Mouse (Mus musculus) midbrain, embryonic 14.5 days (tissue): ENCODE measurements at regions not wholly inside any gene's neighbourhood (a gene's known extent, or its start where the extent isn't known, plus 50 kb on each side); places are given as distances from the start of the nearest gene placed in this dataset.

Source experiments
- ATAC-seq: fragments of 200-750 bp; cut with Nextera tagmentation; 2 replicates; pipeline ENCODE4 v1.8.0; 2017; ENCODE audit warnings: moderate number of reproducible peaks, moderate library complexity; ENCODE audit not compliant: low FRiP score, low TSS enrichment
- DNase-seq: peaks from one replicate; pipeline ENCODE4 v3.0.0-alpha.2; 2015
- H3K27ac ChIP-seq: fragments of 300-500 bp; sonication (generic); replicated peaks from 2 replicates; pipeline ENCODE4 v1.5.1; 2014; ENCODE audit warnings: mild to moderate bottlenecking, low read depth, low read length, moderate library complexity
- H3K27me3 ChIP-seq: fragments of 300-500 bp; sonication (generic); 2 replicates; pipeline ENCODE4 v1.6.1; 2014; ENCODE audit warnings: low read length, control low read depth, mixed read lengths; ENCODE audit not compliant: control insufficient read depth, insufficient read depth
- H3K36me3 ChIP-seq: fragments of 300-500 bp; sonication (generic); 2 replicates; pipeline ENCODE4 v1.6.1; 2014; ENCODE audit warnings: low read length, control low read depth; ENCODE audit not compliant: control insufficient read depth, insufficient read depth
- H3K4me1 ChIP-seq: fragments of 300-500 bp; sonication (generic); 2 replicates; pipeline ENCODE4 v1.6.1; 2014; ENCODE audit warnings: mild to moderate bottlenecking, antibody characterized with exemption, low read length, control low read depth; ENCODE audit not compliant: control insufficient read depth, insufficient read depth
- H3K4me2 ChIP-seq: fragments of 300-500 bp; sonication (generic); 2 replicates; pipeline ENCODE4 v1.6.1; 2014; ENCODE audit warnings: mild to moderate bottlenecking, low read length, moderate library complexity
- H3K4me3 ChIP-seq: fragments of 300-500 bp; sonication (generic); replicated peaks from 2 replicates; pipeline ENCODE4 v1.5.1; 2014; ENCODE audit warnings: low read depth, low read length
- H3K9ac ChIP-seq: fragments of 300-500 bp; sonication (generic); replicated peaks from 2 replicates; pipeline ENCODE4 v1.6.1; 2014; ENCODE audit warnings: mild to moderate bottlenecking, low read length, moderate library complexity
- H3K9me3 ChIP-seq: fragments of 300-500 bp; sonication (generic); 2 replicates; pipeline ENCODE4 v1.6.1; 2016; ENCODE audit warnings: low read length, control low read depth, mixed read lengths; ENCODE audit not compliant: control insufficient read depth
- WGBS: fragments of 180-500 bp; shearing (Covaris S2); extraction: QIAGEN DNeasy Blood & Tissue Kit; methylation state at CpG from one replicate; pipeline ENCODE4 v1.1.7; 2014; 5-methylcytosine and 5-hydroxymethylcytosine counted together

DNA sequence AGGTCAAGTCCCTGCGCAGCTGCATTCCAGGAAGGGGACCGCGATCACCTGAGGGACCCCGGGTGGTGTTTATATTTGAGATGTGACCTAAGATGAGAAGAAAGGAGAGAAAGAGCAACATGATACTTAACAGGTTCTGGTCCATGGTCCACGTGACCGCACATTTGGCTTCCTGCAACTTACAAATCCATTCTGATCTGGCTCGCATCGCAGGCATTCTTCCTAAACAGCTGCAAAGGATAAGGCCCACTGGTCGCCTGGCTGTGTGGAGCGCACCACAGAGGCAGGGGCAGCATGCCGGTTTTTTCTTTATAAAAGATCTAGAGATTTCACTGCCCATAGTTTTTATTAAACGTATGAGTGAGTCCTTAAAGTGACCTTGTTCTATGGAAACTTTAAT, 261.6 kb downstream of the Mtx2 start:
- no peak overlapping the region for H3K27ac ChIP-seq
- DNase-seq: no peak
- 76% methylated on average over 12 of the region's 12 CpGs for WGBS

DNA sequence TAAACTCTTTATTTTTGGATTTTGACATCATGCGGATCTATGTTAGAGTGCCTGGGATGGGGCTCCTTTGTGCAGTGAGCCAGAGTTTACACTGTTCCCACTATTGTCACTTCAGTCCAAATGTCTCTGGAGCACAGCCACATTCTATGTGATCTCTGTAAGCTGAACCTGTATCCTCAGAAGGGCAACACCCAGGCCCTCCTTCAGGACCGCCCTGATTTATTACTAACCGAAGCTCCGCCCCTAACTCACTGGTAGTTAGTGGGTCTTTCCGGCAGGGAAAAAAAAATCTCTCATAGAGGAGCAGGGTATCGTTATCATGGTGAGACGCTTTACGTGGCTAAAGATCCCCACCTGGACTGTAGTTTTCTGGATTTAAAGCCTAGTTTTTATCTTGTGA, 263.6 kb downstream of the Mtx2 start:
- WGBS: 85% methylated on average over 8 of the region's 8 CpGs
- H3K4me2 ChIP-seq: no peak overlapping the region
- no peak for DNase-seq
- H3K9ac ChIP-seq: no peak overlapping the region
- no peak overlapping the region for H3K27ac ChIP-seq
- no peaks in the 10 kb centered on the region for H3K27me3 ChIP-seq
- H3K36me3 ChIP-seq: no peaks in the 10 kb centered on the region
- ATAC-seq: no peak
- H3K9me3 ChIP-seq: no peaks in the 10 kb centered on the region
- H3K4me3 ChIP-seq: no peak overlapping the region
- no peaks in the 10 kb centered on the region for H3K4me1 ChIP-seq

More for the DNA sequence above, 261.6 kb downstream of the Mtx2 start:
- Histone ChIP-seq H3K27me3 (no peaks in the 10 kb centered on the region), H3K4me2 (no peak overlapping the region), H3K9ac (0 out of 2 replicates have a peak overlapping the region, but pooled peaks have one; percentile 14), H3K4me3 (no peak overlapping the region), H3K9me3 (no peaks in the 10 kb centered on the region), H3K36me3 (no peaks in the 10 kb centered on the region), H3K4me1 (no peaks in the 10 kb centered on the region)
- ATAC-seq: no peak

DNA sequence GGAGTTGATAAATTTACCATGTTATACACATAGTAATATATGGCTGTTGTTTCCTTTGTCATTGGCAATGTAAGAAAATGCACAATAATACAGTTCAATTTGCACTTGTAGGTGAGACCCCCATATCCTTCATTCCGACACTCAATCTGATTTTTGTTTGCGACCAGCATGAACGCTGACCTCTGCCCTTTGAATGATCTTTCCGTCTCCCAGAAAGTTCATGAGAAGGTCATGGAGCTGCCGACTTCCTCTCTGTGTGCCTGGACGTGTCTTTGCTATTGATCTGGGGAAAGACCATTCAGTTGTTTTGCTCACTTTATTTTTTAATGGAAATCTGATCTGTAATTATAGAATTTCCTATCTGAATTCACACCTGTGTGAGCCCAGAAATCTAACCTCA, 264.0 kb downstream of the Mtx2 start:
- DNase-seq (no peak), ATAC-seq (no peak)
- Histone ChIP-seq H3K27me3 (no peaks in the 10 kb centered on the region), H3K36me3 (no peaks in the 10 kb centered on the region), H3K27ac (no peak overlapping the region), H3K4me1 (no peaks in the 10 kb centered on the region), H3K9ac (no peak overlapping the region), H3K4me3 (no peak overlapping the region), H3K4me2 (no peak overlapping the region), H3K9me3 (no peaks in the 10 kb centered on the region)
- 55% methylated on average over 6 of the region's 6 CpGs for WGBS

DNA sequence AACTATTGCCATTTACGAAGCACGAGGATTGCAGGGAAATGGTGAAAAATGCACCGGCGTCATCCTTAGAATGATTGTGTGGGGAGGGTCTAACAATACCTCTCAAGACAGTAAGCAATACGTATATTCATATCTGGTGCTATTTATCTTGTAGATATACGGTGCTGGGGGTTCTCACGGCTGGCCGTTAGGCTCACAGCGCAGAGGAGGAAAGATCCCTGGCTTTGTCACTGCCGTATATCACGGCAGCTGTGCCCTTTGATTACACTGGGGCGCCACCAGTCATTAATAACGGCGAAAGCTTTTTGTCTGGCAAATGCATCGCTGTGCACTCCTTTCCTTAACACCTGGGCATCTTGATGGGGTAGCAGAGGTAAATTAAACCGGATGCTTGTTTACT, 264.8 kb downstream of the Mtx2 start:
- Histone ChIP-seq H3K4me2 (no peak overlapping the region), H3K9ac (no peak overlapping the region), H3K4me3 (no peak overlapping the region), H3K27me3 (no peaks in the 10 kb centered on the region), H3K4me1 (no peaks in the 10 kb centered on the region), H3K36me3 (no peaks in the 10 kb centered on the region), H3K9me3 (no peaks in the 10 kb centered on the region), H3K27ac (no peak overlapping the region)
- WGBS: 82% methylated on average over 16 of the region's 16 CpGs
- ATAC-seq: no peak
- DNase-seq: no peak

DNA sequence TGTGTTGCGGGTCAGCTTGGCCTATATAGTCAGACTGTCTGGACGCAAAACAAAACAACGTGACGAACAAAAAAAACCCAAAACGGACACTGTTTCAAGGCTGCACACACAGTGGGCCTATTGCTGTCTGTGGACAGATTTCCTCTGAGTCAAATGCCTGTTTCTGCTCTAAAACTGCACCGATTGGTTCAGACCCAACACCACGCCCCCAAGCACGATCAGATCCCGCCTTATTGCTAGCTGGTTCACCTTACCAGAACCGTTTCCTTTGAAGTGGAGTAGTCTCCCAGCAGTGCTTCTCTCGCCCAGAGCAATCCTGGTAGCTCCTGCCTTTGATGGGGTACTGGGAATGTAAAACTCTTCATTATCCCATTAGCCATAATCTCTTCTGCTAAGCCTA, 275.9 kb downstream of the Mtx2 start:
- WGBS: 62% methylated on average over 11 of the region's 11 CpGs
- Histone ChIP-seq H3K27ac (no peak overlapping the region), H3K36me3 (no peaks in the 10 kb centered on the region), H3K4me1 (no peaks in the 10 kb centered on the region), H3K4me3 (no peak overlapping the region), H3K4me2 (no peak overlapping the region), H3K9ac (no peak overlapping the region), H3K27me3 (no peaks in the 10 kb centered on the region), H3K9me3 (no peaks in the 10 kb centered on the region)
- ATAC-seq (no peak), DNase-seq (peak; percentile 41)

DNA sequence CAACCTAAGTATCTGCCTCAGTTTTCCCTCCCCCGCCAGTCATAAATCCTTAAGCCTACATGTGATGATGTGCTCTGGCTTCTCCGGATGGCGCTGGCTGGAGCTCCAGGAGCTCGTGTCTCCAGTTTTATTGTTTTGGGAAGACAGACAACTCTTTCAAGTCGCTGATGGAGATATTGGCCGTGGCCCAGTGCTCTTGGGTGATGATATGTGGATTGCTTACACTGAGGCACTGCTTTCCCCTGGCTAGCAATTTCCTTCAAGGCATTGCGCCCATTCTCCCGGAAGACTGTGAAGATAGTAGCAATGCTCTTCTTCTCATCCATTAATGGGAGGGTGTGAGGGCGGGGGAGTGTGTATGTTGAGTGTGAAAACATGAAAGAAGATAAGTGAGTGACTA, 287.1 kb downstream of the Mtx2 start:
- DNase-seq (no peak), ATAC-seq (no peak)
- H3K27me3 ChIP-seq: no peaks in the 10 kb centered on the region
- no peaks in the 10 kb centered on the region for H3K4me1 ChIP-seq
- 87% methylated on average over 9 of the region's 9 CpGs for WGBS
- no peaks in the 10 kb centered on the region for H3K9me3 ChIP-seq
- H3K4me2 ChIP-seq: no peak overlapping the region
- no peak overlapping the region for H3K4me3 ChIP-seq
- no peak overlapping the region for H3K27ac ChIP-seq
- H3K36me3 ChIP-seq: no peaks in the 10 kb centered on the region
- no peak overlapping the region for H3K9ac ChIP-seq

GRCm38 (mm10) chr2:75114375-75114774, 288.8 kb downstream of the Mtx2 start:
- H3K4me2 ChIP-seq: no peak overlapping the region
- 63% methylated on average over 6 of the region's 6 CpGs for WGBS
- no peak overlapping the region for H3K9ac ChIP-seq
- no peaks in the 10 kb centered on the region for H3K27me3 ChIP-seq
- H3K9me3 ChIP-seq: no peaks in the 10 kb centered on the region
- H3K4me1 ChIP-seq: no peaks in the 10 kb centered on the region
- ATAC-seq: no peak
- no peak for DNase-seq
- H3K4me3 ChIP-seq: no peak overlapping the region
- no peaks in the 10 kb centered on the region for H3K36me3 ChIP-seq
- no peak overlapping the region for H3K27ac ChIP-seq

GRCm38 (mm10) chr2:75118348-75118926, 292.8 kb downstream of the Mtx2 start:
- Histone ChIP-seq H3K9ac (no peak overlapping the region), H3K4me2 (no peak overlapping the region), H3K4me3 (no peak overlapping the region), H3K9me3 (no peaks in the 10 kb centered on the region), H3K27ac (no peak overlapping the region), H3K36me3 (no peaks in the 10 kb centered on the region), H3K4me1 (no peaks in the 10 kb centered on the region), H3K27me3 (no peaks in the 10 kb centered on the region)
- ATAC-seq (no peak), DNase-seq (no peak)
- 87% methylated on average over 8 of the region's 8 CpGs for WGBS

DNA sequence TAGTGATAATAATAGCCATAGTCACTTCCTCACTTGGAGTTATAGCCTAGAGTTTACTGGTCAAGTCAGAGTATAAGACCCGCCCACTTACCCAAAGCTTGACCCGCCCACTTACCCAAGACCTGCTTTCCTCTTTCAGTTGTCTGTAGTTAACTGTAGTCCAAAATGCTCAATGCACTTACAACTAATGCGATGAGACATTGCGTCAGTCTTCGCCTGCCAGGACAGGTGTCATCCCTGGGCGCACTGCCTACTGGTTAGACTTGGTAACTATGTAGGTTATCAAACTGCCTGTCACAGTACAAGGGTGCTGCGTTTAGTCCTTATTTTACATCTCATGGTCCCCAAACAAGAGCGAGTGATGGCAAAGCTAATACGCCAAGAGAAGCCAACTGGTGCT, 294.0 kb downstream of the Mtx2 start:
- H3K27me3 ChIP-seq: no peaks in the 10 kb centered on the region
- no peak overlapping the region for H3K4me3 ChIP-seq
- no peak overlapping the region for H3K4me2 ChIP-seq
- no peak overlapping the region for H3K27ac ChIP-seq
- DNase-seq: no peak
- no peaks in the 10 kb centered on the region for H3K36me3 ChIP-seq
- H3K4me1 ChIP-seq: no peaks in the 10 kb centered on the region
- H3K9me3 ChIP-seq: no peaks in the 10 kb centered on the region
- no peak overlapping the region for H3K9ac ChIP-seq
- WGBS: 96% methylated on average over 9 of the region's 9 CpGs
- ATAC-seq: no peak
